Mouse (Mus musculus) neutrophil, adult 5-6 weeks (primary cell): ENCODE data around the gene Chka. TPM values are rescaled to one million over a fixed set of nuclear protein-coding genes. Genes with fewer than 3 reads are reported as not detected.

Experiments used
- ATAC-seq: fragments of 151-379, 151-347 bp; 2 replicates; pipeline ENCODE4 v1.8.0; 2017; ENCODE audit warnings: mild to moderate bottlenecking, moderate TSS enrichment; ENCODE audit not compliant: insufficient number of reproducible peaks, poor library complexity, low FRiP score, severe bottlenecking; ENCODE audit errors: extremely low read depth
- total RNA-seq: library from RNA; stranded (forward); fragments of 200-1000 nt; gene quantifications from 2 replicates; pipeline ENCODE4 v1.2.3, GENCODE M21; 2017

Gene Chka
- total RNA-seq, 1 experiment from 2014 or later: 26.0 TPM

GRCm38 (mm10) chr19:3906795-3907786, 55.5 kb downstream of the Chka start, which contains the start of gene Tcirg1:
Tcirg1 (minus strand) TSS chr19:3907133.
- ATAC-seq: peak; percentile 57

GRCm38 (mm10) chr19:3907876-3908660, 56.5 kb downstream of the Chka start:
- no peak for ATAC-seq

GRCm38 (mm10) chr19:3910206-3910605, 58.6 kb downstream of the Chka start:
- ATAC-seq: no peak

- ATAC-seq: peak; percentile 91
Observed at GRCm38 (mm10) chr19:3912337-3913204, 61.0 kb downstream of the Chka start, which contains the start of gene Ndufs8. Ndufs8 (minus strand) TSS chr19:3912774.

- ATAC-seq: no peak
Observed at GRCm38 (mm10) chr19:3913692-3914091, 62.1 kb downstream of the Chka start.

GRCm38 (mm10) chr19:3914535-3914934, 63.0 kb downstream of the Chka start:
- ATAC-seq: no peak

- ATAC-seq: no peak
Observed at GRCm38 (mm10) chr19:3916727-3917126, 65.2 kb downstream of the Chka start.

- ATAC-seq: no peak
Observed at GRCm38 (mm10) chr19:3919928-3920327, 68.4 kb downstream of the Chka start.

- peak; percentile 32 for ATAC-seq
Observed at GRCm38 (mm10) chr19:3922661-3923371, 71.2 kb downstream of the Chka start.

- peak; percentile 59; the same call in 1 of the 2 replicates for ATAC-seq
Observed at GRCm38 (mm10) chr19:3923586-3923985, 72.0 kb downstream of the Chka start.

- no peak for ATAC-seq
Observed at GRCm38 (mm10) chr19:3924190-3924589, 72.6 kb downstream of the Chka start.

GRCm38 (mm10) chr19:3924868-3925267, 73.3 kb downstream of the Chka start:
- ATAC-seq: no peak

GRCm38 (mm10) chr19:3925859-3926258, 74.3 kb downstream of the Chka start:
- ATAC-seq: no peak

- ATAC-seq: no peak
Observed at GRCm38 (mm10) chr19:3926279-3926678, 74.7 kb downstream of the Chka start.

GRCm38 (mm10) chr19:3926685-3927084, 75.1 kb downstream of the Chka start:
- no peak for ATAC-seq

- ATAC-seq: no peak
Observed at GRCm38 (mm10) chr19:3927989-3928388, 76.4 kb downstream of the Chka start.

GRCm38 (mm10) chr19:3928779-3929178, 77.2 kb downstream of the Chka start:
- no peak for ATAC-seq
